Mouse (Mus musculus): Measurements from ENCODE around the gene Actl11.

The Actl11 gene

GRCm38 (mm10) chr9:107928169-107928568 is at the start of gene Actl11:
Actl11 (plus strand) TSS chr9:107928469.
- no peak for DNase-seq (ENCODE audit: low read depth, low spot score)

DNA sequence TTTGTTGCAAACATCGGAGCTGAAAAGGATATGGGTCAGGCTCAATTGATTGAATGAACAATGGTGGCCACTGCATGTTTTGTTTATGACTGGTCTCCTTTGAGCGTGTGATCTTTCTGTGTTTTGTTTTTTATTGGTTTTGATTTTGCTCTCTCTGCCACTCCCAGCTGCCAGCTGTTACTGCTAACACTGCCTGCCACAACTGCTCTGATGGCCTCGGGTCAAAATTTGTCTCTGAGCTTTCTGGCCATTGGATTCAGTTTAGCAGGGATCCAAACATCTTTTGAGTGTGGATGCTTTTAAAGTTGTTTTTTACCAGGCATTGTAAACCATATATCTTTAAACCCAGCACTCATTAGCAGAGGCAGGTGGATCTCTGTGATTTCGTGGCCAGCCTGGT is 47.9 kb upstream of the Actl11 start:
- DNase-seq (ENCODE audit: low read depth, low spot score), result no peak

- peak; percentile 93 for DNase-seq (ENCODE audit: low read depth, low spot score)
These were observed 40.4 kb upstream of the Actl11 start, which contains the start of gene Mon1a for GRCm38 (mm10) chr9:107887804-107888266. Mon1a (plus strand) TSS chr9:107888151.

GRCm38 (mm10) chr9:107888267-107888850 is 39.9 kb upstream of the Actl11 start:
- DNase-seq (ENCODE audit: low read depth, low spot score), result peak; percentile 73

DNA sequence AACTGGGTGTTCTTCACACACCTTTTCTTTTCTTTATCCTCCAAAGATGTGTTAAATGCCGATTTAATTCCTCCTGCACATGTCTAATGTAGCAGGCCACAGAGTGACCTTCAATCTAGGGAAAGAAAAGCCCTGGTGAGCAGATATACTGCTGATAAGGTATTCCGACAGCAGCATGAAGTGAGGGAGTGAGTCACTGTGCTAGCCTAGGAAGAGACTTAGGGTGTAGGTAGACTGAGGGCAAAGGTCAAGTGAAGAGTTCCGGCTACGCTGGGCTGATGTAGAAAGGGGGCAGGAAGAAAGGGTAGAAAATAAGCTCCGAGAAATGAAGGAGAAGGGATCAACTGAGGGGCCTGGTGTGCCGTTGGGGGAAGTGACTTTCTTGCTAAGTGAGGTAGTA is 38.0 kb upstream of the Actl11 start:
- DNase-seq (ENCODE audit: low read depth, low spot score), result no peak

DNA sequence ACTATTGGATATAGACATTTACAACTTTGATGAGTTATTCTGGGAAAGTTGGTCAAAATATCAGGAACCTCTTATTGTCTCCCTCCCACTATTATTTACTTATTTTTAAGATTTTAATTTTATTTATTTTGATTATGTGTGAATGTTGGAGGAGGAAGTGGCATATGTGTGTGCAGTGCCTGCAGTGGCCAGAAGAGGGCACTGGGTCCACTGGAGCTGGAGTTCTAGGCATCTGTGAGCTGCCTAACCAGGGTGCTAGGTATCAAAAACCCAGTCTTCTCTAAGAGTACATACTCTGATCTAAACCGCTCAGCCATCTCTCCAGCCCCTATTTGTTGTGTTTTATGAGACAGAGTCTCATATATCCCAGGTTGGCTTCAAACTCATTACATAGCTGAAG is 37.2 kb upstream of the Actl11 start:
- peak; percentile 70 for DNase-seq (ENCODE audit: low read depth, low spot score)

GRCm38 (mm10) chr9:107898563-107898962 is 29.7 kb upstream of the Actl11 start:
- no peak for DNase-seq (ENCODE audit: low read depth, low spot score)

DNA sequence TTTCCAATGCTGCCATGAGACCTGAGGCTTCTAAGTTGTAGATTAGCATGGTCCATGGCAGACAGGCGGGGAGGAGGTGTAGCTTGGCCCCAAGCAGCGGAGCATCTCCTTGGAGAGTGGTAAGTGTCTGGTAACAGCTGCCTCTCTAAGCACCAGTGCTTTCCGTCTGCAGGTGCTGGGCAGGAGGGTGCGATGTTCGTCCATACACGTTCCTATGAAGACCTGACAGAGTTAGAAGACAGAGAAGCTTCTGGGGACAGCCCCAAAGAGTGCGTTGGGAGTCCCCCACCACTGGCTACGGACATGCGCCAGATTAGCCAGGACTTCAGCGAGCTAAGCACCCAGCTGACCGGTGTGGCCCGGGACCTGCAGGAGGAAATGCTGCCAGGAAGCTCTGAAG is 28.4 kb upstream of the Actl11 start:
- no peak for DNase-seq (ENCODE audit: low read depth, low spot score)

DNA sequence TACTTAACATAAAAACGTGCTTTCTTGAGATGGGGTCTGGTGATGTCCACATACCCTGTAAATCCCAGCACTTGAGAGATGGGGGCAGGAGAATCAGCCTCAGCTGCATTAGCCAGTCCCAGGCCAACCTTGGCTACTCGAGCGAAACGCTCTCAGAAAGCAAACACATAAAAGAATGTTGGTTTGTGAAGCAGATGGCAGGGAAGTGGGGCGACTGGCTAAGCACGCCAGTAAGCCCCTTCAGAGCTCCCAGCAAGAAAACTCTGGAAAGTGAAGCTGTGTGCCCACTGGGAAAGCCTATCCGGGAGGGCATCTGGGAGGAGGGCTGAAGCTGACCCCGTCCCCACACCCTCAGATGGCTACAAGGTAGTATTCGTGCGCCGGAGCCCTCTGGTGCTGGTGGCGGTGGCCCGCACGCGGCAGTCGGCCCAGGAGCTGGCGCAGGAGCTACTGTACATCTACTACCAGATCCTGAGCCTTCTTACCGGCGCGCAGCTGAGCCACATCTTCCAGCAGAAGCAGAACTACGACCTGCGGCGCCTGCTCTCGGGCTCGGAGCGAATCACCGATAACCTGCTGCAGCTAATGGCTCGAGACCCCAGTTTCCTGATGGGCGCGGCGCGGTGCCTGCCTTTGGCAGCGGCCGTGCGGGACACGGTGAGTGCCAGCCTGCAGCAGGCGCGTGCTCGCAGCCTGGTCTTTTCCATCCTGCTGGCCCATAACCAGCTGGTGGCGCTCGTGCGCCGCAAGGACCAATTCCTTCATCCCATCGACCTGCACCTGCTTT is 27.2 kb upstream of the Actl11 start:
- DNase-seq (ENCODE audit: low read depth, low spot score), result peak; percentile 97

- no peak for DNase-seq (ENCODE audit: low read depth, low spot score)
These were observed 26.7 kb upstream of the Actl11 start for GRCm38 (mm10) chr9:107901627-107901914.

DNA sequence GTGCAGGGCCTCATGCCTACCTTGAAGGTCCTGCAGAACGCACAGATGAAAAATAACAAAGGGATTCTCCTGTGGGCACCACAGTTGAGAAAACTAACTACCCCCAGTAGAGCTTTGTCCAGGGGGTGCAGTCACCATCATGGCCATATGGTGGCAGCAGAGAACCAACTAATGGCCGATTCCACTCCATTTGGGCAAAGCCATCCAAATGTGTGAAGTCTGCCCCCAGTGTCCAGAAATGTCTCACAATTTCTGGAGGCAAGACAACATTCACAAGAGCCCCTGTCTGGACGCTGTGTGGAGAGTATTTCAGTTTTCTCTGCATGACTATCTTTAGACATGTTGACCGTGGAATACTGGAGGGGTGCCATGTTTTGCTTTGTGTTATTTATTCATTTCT is 23.5 kb upstream of the Actl11 start:
- DNase-seq (ENCODE audit: low read depth, low spot score), result peak; percentile 92

GRCm38 (mm10) chr9:107906252-107906966 is 21.9 kb upstream of the Actl11 start, which contains the start of gene Mst1r:
Mst1r (plus strand) TSS chr9:107906873.
- DNase-seq (ENCODE audit: low read depth, low spot score), result peak; percentile 91

- no peak for DNase-seq (ENCODE audit: low read depth, low spot score)
These were observed 21.1 kb upstream of the Actl11 start for GRCm38 (mm10) chr9:107906967-107907800.

GRCm38 (mm10) chr9:107907801-107908120 is 20.5 kb upstream of the Actl11 start:
- DNase-seq (ENCODE audit: low read depth, low spot score), result no peak

DNA sequence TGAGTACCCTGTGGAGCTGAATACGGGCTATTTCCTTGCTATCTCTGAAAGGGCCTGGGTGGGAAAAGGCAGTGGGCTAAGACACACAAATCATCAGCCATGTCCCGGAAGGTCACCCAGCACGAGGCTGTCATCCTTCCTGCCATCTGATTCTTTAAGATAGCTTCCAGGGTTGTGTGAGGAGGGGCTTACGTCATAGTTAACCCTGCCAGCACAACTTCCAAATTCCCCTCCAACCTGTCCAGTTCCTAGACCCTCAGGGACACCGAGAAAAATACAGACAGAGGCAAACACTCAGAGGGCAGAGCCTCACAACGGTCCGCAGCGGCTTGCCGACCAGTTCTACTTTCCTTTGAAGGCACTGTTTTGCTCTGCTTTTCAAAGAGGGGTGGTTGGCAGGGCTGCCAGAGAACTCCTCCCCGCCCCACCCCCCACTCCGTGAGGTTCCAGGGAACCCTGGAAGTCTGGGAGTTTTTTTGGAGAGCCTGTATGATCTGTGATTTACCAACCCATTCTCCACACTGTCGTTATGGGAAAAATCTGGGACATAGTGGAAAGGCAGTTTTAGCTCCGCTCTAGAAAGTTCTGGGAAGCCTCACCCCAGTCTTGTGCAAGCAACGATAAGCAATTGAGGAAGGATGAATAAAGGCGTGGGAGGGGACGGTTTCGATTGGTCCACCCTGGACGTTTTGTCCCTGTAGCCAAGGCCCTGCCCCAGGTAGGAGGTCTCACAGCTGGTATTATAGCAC is 19.7 kb upstream of the Actl11 start:
- DNase-seq (ENCODE audit: low read depth, low spot score), result no peak

DNA sequence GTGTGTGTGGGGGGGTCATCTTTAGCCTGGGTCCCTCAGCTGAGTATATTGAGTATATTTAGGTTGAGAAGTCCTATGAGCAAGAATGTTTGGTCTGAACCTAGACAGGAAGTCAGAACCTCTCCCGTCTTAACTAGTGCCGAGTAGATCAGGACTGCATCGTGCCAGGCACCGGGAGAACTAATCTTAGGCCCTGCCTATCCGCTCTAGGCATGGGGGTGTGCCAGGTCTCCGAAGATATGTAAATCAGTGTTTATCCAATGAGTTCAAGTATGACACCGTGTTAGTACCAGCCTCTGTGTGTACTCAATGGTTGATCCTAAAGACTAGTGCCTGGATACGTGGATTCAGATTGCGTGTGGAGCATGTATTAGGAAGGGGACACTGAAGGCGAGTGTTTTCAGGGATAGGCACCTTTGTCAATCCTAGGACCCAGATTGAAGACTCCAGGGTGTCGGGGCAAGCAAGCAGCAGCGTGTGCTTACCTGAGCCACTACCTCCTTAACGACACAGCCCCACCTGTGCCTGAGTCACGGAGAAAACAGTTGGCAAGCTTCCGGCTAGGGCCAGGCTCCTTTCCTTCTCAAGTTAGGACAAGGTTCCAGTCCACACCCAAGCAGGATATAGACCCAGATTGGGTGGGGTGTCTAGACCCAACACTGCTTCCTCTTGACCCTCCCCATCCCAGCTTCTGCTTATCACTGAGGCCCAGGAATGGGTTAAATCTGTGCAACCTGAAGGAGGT is 18.1 kb upstream of the Actl11 start:
- no peak for DNase-seq (ENCODE audit: low read depth, low spot score)

DNA sequence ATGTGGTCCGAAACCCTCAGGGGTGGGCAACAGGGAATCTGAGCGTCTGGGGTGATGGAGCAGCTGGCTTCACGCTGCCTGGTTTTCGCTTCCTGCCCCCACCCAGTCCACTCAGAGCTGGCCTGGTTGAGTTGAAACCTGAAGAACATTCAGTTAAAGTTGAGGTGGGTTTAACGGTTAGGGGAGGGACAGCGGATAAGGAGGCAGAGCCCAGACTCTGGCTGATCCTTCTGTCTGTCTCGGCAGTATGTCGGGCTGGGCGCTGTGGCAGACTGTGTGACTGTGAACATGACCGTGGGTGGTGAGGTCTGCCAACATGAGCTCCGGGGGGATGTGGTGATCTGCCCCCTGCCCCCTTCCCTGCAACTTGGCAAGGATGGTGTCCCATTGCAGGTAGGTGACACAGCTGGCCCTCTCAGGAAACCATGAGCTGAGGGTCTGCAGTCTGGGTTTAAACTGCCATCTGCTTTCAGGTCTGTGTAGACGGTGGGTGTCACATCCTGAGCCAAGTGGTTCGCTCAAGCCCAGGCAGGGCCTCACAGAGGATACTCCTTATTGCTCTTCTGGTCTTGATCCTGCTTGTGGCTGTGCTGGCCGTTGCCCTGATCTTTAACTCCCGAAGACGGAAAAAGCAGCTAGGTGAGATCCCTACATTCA is 13.4 kb upstream of the Actl11 start:
- DNase-seq (ENCODE audit: low read depth, low spot score), result no peak

DNA sequence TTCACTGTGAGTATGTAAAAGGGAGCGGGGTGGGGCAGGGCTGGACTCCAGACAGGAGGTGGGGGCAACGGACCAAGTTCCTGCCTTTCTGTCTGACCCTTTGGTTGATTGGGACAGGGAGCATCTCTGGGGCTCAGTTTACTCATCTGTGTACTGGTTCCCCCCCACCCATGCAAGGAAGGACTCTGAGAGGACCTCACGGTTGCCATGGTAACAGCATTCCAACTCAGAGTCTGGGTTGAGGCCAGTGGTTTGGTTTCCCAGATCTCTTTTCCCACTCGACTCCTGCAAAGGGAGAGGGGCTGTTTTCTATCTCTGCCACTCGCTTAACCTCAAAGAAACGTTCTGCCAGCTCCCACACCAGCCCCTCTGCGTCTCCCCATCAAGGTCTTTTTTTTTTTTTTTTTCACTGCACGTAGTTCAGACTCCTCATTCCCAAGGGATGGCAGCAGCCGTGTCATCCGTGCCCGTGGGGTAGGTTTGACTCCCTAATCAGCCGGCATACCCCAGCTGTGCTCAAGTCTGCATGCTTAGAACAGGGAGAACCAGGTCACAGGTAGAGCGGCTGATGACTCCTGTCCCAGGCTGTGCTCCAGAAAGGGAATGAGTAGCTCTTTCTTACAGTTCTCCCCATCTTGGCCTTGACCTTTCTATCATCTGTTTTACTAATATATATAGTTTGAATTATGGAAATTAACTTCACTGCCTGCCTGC is 10.2 kb upstream of the Actl11 start:
- DNase-seq (ENCODE audit: low read depth, low spot score), result peak; percentile 57

GRCm38 (mm10) chr9:107918884-107919283 is 9.4 kb upstream of the Actl11 start:
- DNase-seq (ENCODE audit: low read depth, low spot score), result no peak
